Comparison of ENCODE assay signal across 27 mouse cellular contexts in the genomic region with DNA sequence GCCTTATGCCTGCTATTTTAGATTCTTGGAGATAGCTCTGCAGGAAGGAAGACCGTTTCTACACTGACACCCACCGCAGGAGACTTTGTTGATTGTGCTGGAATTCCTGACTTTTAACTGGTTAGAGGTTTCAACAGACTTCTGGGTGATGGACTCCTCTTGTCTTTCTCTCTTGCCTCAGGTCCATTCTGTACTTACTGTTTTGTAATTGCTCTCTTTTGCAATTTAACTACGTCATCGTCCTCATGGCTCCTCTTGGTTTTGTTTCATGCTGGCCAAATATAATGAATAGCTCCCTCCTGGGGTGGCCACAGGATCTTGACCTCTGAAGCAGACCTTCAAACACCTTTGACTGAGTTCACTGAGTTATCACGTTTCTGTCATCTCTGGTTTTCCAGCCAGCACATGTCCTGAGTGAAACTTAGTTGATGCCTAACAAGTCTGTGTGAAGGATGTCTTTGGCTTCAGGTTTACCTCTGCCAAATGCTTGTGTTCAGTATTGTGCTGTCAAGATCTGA. TPM values are rescaled to one million over a fixed set of nuclear protein-coding genes. Genes with fewer than 3 reads are reported as not detected.
A peak's percentile ranks its signal among the peaks of the same experiment; 100 is the strongest.
DNase-seq lines count a peak whose midpoint lies in the region; ATAC-seq lines count a peak whose summit lies in the region.
"Had no signal": no experiment of that assay in that cellular context is flagged by ENCODE, and none has a peak within 500 bp of the region (broad histone marks: within the 10 kb centered on the region; RNA-seq: fewer than 3 reads in every experiment).

No protein-coding gene starts in this region.

- H3K9ac ChIP-seq in liver, embryonic 16.5 days (ENCODE audit: low read depth, low read length) = no peak overlapping the region
- H3K9ac ChIP-seq: embryonic facial prominence, embryonic 12.5 days; forebrain, embryonic 15.5 days; heart, embryonic 15.5 days; intestine, embryonic 15.5 days; lung, embryonic 14.5 days; midbrain, embryonic 12.5 days; neural tube, embryonic 13.5 days had no signal

- 45% methylated on average over 5 of the region's 5 CpGs for WGBS in liver, embryonic 16.5 days (ENCODE audit: insufficient replicate concordance)

- peaks cover 7% of the 10 kb centered on the region for H3K4me1 ChIP-seq in liver, embryonic 16.5 days (ENCODE audit: control insufficient read depth, low read depth, low read length)

- peak; percentile 30 for DNase-seq in adrenal gland, postnatal 10 days
- no peak for DNase-seq in adrenal gland, postnatal 25 days
- DNase-seq in liver (no peak), adipocyte (ENCODE audit: low spot score) (peak; percentile 71)
- no peak for DNase-seq in natural killer cell, adult 2 months (ENCODE audit: low spot score in 2 of 2)
- no peak for DNase-seq in right cerebral cortex, postnatal 14 days
- DNase-seq: cerebellum, adult 8-10 months; cerebellum, postnatal 36 days; embryo, embryonic 11 days; kidney, adult 2 months; kidney, postnatal 36 days; lung, embryonic 14.5 days; thymus, postnatal 4 days had no signal

- H3K9me3 ChIP-seq in liver, embryonic 16.5 days (replicated peaks; ENCODE audit: control insufficient read depth, low read length) = no peaks in the 10 kb centered on the region
- H3K9me3 ChIP-seq: embryonic facial prominence, embryonic 12.5 days; forebrain, embryonic 10.5 days; forebrain, embryonic 15.5 days; heart, embryonic 10.5 days; heart, embryonic 15.5 days; intestine, embryonic 15.5 days; midbrain, embryonic 12.5 days; neural tube, embryonic 13.5 days had no signal

- H3K4me2 ChIP-seq in liver, embryonic 16.5 days (ENCODE audit: low read depth, low read length) = no peak overlapping the region
- H3K4me2 ChIP-seq: embryonic facial prominence, embryonic 12.5 days; forebrain, embryonic 15.5 days; heart, embryonic 15.5 days; intestine, embryonic 15.5 days; lung, embryonic 14.5 days; midbrain, embryonic 12.5 days; neural tube, embryonic 13.5 days had no signal

- no peaks in the 10 kb centered on the region for H3K27me3 ChIP-seq in liver, embryonic 16.5 days (ENCODE audit: control insufficient read depth, insufficient read depth, low read depth, low read length)
- H3K27me3 ChIP-seq: forebrain, embryonic 15.5 days; heart, embryonic 15.5 days; intestine, embryonic 15.5 days; midbrain, embryonic 12.5 days; neural tube, embryonic 13.5 days had no signal

- no peaks in the 10 kb centered on the region for H3K36me3 ChIP-seq in liver, embryonic 16.5 days (ENCODE audit: control insufficient read depth, insufficient read depth)
- H3K36me3 ChIP-seq: forebrain, embryonic 15.5 days; heart, embryonic 15.5 days; intestine, embryonic 15.5 days; midbrain, embryonic 12.5 days had no signal

- no peak overlapping the region for H3K4me3 ChIP-seq in liver, embryonic 16.5 days (ENCODE audit: low read depth, low read length)
- H3K4me3 ChIP-seq: embryonic facial prominence, embryonic 12.5 days; forebrain, embryonic 10.5 days; forebrain, embryonic 15.5 days; heart, embryonic 10.5 days; heart, embryonic 15.5 days; intestine, embryonic 15.5 days; layer of hippocampus, adult 2 months; left cerebral cortex, adult 2 months; midbrain, embryonic 12.5 days; myocyte; neural tube, embryonic 13.5 days had no signal

- no peak overlapping the region for H3K27ac ChIP-seq in liver, embryonic 16.5 days (ENCODE audit: low read length)
- H3K27ac ChIP-seq: embryonic facial prominence, embryonic 12.5 days; forebrain, embryonic 10.5 days; forebrain, embryonic 15.5 days; heart, embryonic 15.5 days; intestine, embryonic 15.5 days; layer of hippocampus, adult 2 months; left cerebral cortex, adult 2 months; midbrain, embryonic 12.5 days; neural tube, embryonic 13.5 days had no signal

- ATAC-seq in liver, embryonic 16.5 days (ENCODE audit: low read depth) = peak; percentile 32; the same call in 1 of the 2 replicates
- ATAC-seq in granulocyte monocyte progenitor cell, adult 5-6 weeks (replicated peaks; ENCODE audit: poor library complexity, severe bottlenecking) = peak; percentile 52
- ATAC-seq: CD4-positive, CD25-positive, alpha-beta regulatory T cell, adult 4 months; forebrain, embryonic 15.5 days; intestine, embryonic 15.5 days had no signal

RNA-seq across cellular contexts. Expression of gene Lpp, which starts 27.4 kb away (rescaled TPM):
- 10 to 100 TPM; 42.2 to 60.6 TPM for total RNA-seq in adrenal gland, postnatal 10 days (2021)
- total RNA-seq in adrenal gland, postnatal 25 days (2021) = 81.9 and 103 TPM in 2 replicates
- 8.5 and 10.3 TPM in 2 replicates for polyA plus RNA-seq in liver, embryonic 16.5 days (2015; fragmentation: Nextera tagmentation; extraction: Ambion mirVana)
- total RNA-seq in granulocyte monocyte progenitor cell, adult 5-6 weeks (2014; fragmentation: Nextera tagmentation) = 3.5 and 4.9 TPM in 2 replicates
- total RNA-seq in granulocyte monocyte progenitor cell, adult 5-6 weeks (2017) = 1.9 and 3.2 TPM in 2 replicates

Comparison
In these comparisons a context has a peak if more than half of its experiments do, and no peak if none do; other contexts are left out.
1. DNase-seq: peak in adrenal gland, postnatal 10 days (single experiment) and adipocyte (single experiment); none in adrenal gland, postnatal 25 days (single experiment), liver (single experiment), natural killer cell, adult 2 months (0 of 2) and right cerebral cortex, postnatal 14 days (single experiment).
2. RNA of gene Lpp, which starts 27.4 kb away (total RNA-seq): 81.9 to 103 TPM in adrenal gland, postnatal 25 days and 42.2 to 60.6 TPM in adrenal gland, postnatal 10 days; 1.9 to 4.9 TPM in granulocyte monocyte progenitor cell, adult 5-6 weeks; every median in the first group is over 4 times any median in the second.